In genomic region chr10:61201596-61202318, GRCm38 (mm10) we compare ENCODE assay signal across 23 mouse cellular contexts. TPM values are rescaled to one million over a fixed set of nuclear protein-coding genes. Genes with fewer than 3 reads are reported as not detected.
"Had no signal": no experiment of that assay in that cellular context is flagged by ENCODE, and none has a peak within 500 bp of the region (broad histone marks: within the 10 kb centered on the region; RNA-seq: fewer than 3 reads in every experiment).

No protein-coding gene starts in this region.

- H3K4me3 ChIP-seq: limb, embryonic 10.5 days; limb, embryonic 13.5 days; liver, embryonic 12.5 days; liver, embryonic 15.5 days; lung, embryonic 15.5 days; neural tube, embryonic 12.5 days; neural tube, embryonic 15.5 days had no signal

- H3K27ac ChIP-seq: kidney, postnatal 0 days; limb, embryonic 10.5 days; limb, embryonic 13.5 days; liver, embryonic 12.5 days; liver, embryonic 15.5 days; lung, embryonic 15.5 days; neural tube, embryonic 12.5 days; neural tube, embryonic 15.5 days; stomach, postnatal 0 days had no signal

- ATAC-seq: intestine, embryonic 16.5 days; liver, embryonic 12.5 days had no signal

- DNase-seq: kidney, adult 18-20 months; kidney, postnatal 36 days; liver; lung, adult 18-20 months; lung, postnatal 10 days; lung, postnatal 36 days; midbrain, embryonic 14.5 days; thymus, adult 2 months; thymus, postnatal 14 days had no signal

- H3K36me3 ChIP-seq: limb, embryonic 10.5 days; limb, embryonic 13.5 days; liver, embryonic 12.5 days; liver, embryonic 15.5 days; lung, embryonic 15.5 days; neural tube, embryonic 12.5 days; neural tube, embryonic 15.5 days had no signal

- H3K4me1 ChIP-seq: liver, embryonic 12.5 days; lung, embryonic 15.5 days; neural tube, embryonic 12.5 days; neural tube, embryonic 15.5 days had no signal

- H3K27me3 ChIP-seq: limb, embryonic 13.5 days; liver, embryonic 15.5 days; lung, embryonic 15.5 days; neural tube, embryonic 12.5 days; neural tube, embryonic 15.5 days had no signal

- H3K9ac ChIP-seq: limb, embryonic 13.5 days; liver, embryonic 12.5 days; liver, embryonic 15.5 days; lung, embryonic 15.5 days; neural tube, embryonic 12.5 days; neural tube, embryonic 15.5 days had no signal

- H3K9me3 ChIP-seq: limb, embryonic 10.5 days; limb, embryonic 13.5 days; liver, embryonic 12.5 days; liver, embryonic 15.5 days; lung, embryonic 15.5 days; neural tube, embryonic 12.5 days; neural tube, embryonic 15.5 days had no signal

RNA-seq across cellular contexts. Expression of gene Tbata, which starts 30.0 kb away (rescaled TPM):
- polyA plus RNA-seq: intestine, embryonic 16.5 days; kidney, embryonic 14.5 days; limb, embryonic 10.5 days; limb, embryonic 13.5 days; liver, embryonic 12.5 days; liver, embryonic 15.5 days; midbrain, embryonic 14.5 days; neural tube, embryonic 15.5 days; small intestine, adult 2 months; spleen, adult 2 months; stomach, embryonic 14.5 days had no signal
